Mouse (Mus musculus): ENCODE data around the gene Wdr25. TPM values are rescaled to one million over a fixed set of nuclear protein-coding genes. Genes with fewer than 3 reads are reported as not detected.

Wdr25 gene
- polyA plus RNA-seq, 1 experiment from 2014 or later: 10.4 TPM

DNA sequence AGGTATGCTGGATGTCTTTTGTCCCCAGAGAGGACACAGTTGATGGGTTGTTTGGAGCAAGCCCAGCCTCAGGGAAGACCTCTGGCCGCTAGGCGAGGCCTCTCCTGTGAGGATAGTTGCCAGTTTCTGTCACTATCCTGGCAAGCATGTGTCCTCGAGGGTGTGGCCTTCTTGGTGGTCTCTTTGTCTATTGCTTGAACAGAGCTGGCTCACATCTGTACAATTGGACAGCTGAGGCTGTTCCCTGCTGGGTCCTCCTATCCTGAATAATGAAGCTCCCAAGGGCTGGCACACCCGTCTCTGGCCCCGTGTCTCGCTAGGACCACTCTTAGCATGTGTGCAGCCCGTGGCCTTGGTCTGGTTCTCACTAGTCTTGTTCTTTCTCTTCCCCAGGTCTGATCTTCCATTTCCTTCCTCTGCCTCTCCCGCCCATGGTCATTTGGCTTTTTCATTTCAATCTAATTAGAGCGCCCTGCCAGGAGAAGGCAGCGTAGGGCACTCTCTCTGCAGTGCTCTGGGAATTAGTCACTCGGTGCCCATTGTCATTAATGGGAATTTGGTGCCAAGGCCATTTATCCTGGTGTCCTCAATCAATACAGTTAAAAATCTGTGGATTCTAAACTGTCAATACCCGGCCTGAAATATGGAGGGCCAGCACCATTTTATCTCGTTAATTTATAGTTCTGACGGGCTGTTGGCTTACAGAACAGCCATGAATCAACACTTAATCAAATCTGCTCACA is 88.7 kb downstream of the Wdr25 start:
- 81% methylated on average over 14 of the region's 14 CpGs for WGBS
- no peak for DNase-seq (ENCODE audit: low spot score)
- H3K27ac ChIP-seq: peak overlapping the region; percentile 69
- no peaks in the 10 kb centered on the region for H3K9me3 ChIP-seq
- H3K36me3 ChIP-seq: no peaks in the 10 kb centered on the region
- H3K4me1 ChIP-seq (replicated peaks): peaks cover 68% of the 10 kb centered on the region
- 0 out of 2 replicates have a peak, but pooled peaks cover 8% of the 10 kb centered on the region for H3K27me3 ChIP-seq (ENCODE audit: insufficient read depth, poor library complexity, severe bottlenecking)
- no peak overlapping the region for H3K4me3 ChIP-seq

DNA sequence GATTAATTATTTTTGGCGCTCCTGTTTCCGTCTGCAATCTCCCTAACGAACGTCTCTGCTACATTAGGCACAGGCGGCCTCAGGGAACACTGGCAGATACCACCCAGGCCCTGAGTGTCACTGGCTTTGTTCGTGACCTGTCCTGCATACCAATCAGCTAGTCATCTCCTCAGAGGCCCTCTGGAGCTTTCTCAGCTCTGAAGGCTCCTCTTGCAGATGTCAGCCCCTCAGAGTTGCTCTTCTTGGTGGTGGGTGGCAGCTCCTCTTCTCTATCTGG is 89.2 kb downstream of the Wdr25 start:
- no peaks in the 10 kb centered on the region for H3K36me3 ChIP-seq
- no peak overlapping the region for H3K4me3 ChIP-seq
- 0 out of 2 replicates have a peak, but pooled peaks cover 8% of the 10 kb centered on the region for H3K27me3 ChIP-seq (ENCODE audit: insufficient read depth, poor library complexity, severe bottlenecking)
- peaks cover 63% of the 10 kb centered on the region for H3K4me1 ChIP-seq (replicated peaks)
- H3K27ac ChIP-seq: peak overlapping the region; percentile 69
- H3K9me3 ChIP-seq: no peaks in the 10 kb centered on the region
- no peak for DNase-seq (ENCODE audit: low spot score)
- 79% methylated on average over 6 of the region's 6 CpGs for WGBS

DNA sequence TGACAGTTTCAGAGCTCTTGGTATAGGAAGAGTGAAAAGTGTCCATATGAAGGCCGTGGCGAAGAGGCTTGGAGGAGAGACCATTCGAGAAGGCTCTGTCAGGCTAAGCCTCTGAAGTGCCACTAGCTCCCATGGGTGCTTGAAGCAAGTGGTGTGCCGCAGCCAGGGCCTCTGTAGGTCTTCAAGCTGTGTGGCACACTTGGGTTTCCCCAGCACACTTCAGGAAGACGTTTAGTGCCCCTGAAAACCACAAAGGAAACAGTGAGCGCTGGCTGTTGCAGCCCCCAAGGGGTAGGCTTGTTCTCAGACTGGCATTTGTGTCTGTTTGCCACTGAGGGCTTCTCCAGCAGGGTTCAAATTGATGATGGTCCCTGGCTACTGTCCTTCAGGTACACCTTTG is 90.1 kb downstream of the Wdr25 start:
- WGBS: 85% methylated on average over 6 of the region's 6 CpGs
- Histone ChIP-seq H3K27me3 (ENCODE audit: insufficient read depth, poor library complexity, severe bottlenecking) (0 out of 2 replicates have a peak, but pooled peaks cover 8% of the 10 kb centered on the region), H3K9me3 (no peaks in the 10 kb centered on the region)

DNA sequence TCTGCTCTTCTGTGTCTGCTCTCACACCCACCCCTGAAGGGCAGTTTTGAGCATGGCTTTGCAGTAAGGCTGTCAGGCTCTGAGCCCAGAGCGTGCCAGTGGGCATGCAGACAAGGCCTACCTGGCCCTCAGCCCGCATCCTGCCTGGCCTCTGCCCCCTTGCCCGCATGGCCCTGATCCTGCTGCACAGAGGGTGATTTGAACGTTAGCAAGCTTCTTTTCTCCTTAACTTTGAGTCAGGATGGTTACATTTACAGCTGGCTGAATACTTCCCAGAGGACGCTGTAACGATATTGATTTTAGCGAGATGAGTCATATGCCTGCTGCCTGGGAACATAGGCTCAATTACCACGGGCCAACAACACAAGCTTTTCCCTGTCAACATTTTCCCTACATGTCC is 91.0 kb downstream of the Wdr25 start:
- no peaks in the 10 kb centered on the region for H3K9me3 ChIP-seq
- H3K4me3 ChIP-seq: no peak overlapping the region
- 0 out of 2 replicates have a peak, but pooled peaks cover 8% of the 10 kb centered on the region for H3K27me3 ChIP-seq (ENCODE audit: insufficient read depth, poor library complexity, severe bottlenecking)
- peaks cover 44% of the 10 kb centered on the region for H3K4me1 ChIP-seq (replicated peaks)
- no peaks in the 10 kb centered on the region for H3K36me3 ChIP-seq
- no peak for DNase-seq (ENCODE audit: low spot score)
- peak overlapping the region; percentile 72 for H3K27ac ChIP-seq
- 69% methylated on average over 8 of the region's 8 CpGs for WGBS

More for the DNA sequence above, 90.1 kb downstream of the Wdr25 start:
- Histone ChIP-seq H3K4me1 (replicated peaks) (peaks cover 54% of the 10 kb centered on the region), H3K36me3 (no peaks in the 10 kb centered on the region), H3K27ac (peak overlapping the region; percentile 72; the same call in 1 of the 2 replicates), H3K4me3 (no peak overlapping the region)
- DNase-seq (ENCODE audit: low spot score): no peak

DNA sequence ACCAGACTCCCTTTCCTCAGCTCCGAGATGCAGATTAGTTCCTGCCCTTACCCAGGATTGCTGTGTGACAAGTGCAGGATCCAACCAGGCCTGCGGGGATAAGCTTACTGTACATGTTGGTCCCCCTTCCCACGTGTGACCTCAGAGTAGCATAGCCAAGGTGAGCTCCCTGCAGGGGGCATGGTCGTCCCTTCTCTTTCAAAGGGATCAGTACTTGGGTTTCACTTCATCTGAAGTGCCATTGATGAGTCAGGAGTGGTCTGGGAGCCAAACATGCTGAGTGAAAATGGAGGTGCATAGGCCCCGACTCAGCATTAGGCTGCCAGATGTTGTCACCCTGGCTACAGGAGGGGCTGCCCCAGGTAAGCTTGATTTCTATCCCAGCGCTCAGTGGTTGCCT is 91.6 kb downstream of the Wdr25 start:
- no peak overlapping the region for H3K4me3 ChIP-seq
- no peaks in the 10 kb centered on the region for H3K9me3 ChIP-seq
- DNase-seq (ENCODE audit: low spot score): no peak
- 0 out of 2 replicates have a peak, but pooled peaks cover 8% of the 10 kb centered on the region for H3K27me3 ChIP-seq (ENCODE audit: insufficient read depth, poor library complexity, severe bottlenecking)
- no peaks in the 10 kb centered on the region for H3K36me3 ChIP-seq
- H3K27ac ChIP-seq: peak overlapping the region; percentile 72
- WGBS: 75% methylated on average over 6 of the region's 6 CpGs
- H3K4me1 ChIP-seq (replicated peaks): peaks cover 39% of the 10 kb centered on the region

DNA sequence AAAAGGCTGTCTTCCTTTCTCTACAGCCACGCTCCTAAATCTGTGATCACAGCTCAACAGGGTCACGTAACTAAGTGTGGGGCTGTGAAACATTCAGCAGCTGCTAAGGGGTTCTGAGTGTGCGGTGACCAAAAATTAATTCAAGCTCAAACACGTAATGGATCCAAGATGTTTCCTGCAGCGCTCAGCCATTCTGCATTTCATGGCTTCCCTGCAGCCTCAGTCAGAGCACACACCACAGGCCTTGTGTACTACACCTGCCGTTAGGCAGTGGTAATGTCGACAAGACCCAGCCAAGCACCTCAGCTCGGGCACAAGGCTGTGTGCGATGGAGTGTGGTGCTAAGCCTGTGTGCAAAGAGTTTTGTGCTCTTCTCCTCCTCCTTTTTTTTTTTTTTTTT is 94.0 kb downstream of the Wdr25 start:
- DNase-seq (ENCODE audit: low spot score): no peak
- Histone ChIP-seq H3K9me3 (no peaks in the 10 kb centered on the region), H3K4me1 (replicated peaks) (peaks cover 22% of the 10 kb centered on the region), H3K4me3 (no peak overlapping the region), H3K36me3 (no peaks in the 10 kb centered on the region), H3K27me3 (ENCODE audit: insufficient read depth, poor library complexity, severe bottlenecking) (no peaks in the 10 kb centered on the region), H3K27ac (no peak overlapping the region)
- 88% methylated on average over 9 of the region's 9 CpGs for WGBS

DNA sequence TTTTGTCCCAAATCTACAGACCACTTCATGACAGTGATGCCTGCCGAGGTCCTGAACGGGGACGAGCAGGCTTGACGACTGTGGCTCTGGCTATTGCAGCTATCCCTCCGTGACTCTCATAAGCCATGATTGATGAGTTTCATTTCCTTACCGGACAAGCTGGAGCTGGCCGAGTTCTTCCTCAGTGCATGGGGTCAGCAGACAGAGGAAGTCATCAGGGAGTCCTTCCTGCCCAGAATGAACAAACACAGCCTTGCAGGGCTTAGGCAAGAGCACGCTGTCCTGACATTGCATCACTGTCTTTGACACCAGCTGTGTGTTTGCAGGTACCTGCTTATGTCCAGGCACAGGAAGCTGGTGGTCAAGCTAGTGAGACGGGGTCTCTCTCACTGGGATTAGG is 97.0 kb downstream of the Wdr25 start:
- peaks cover 4% of the 10 kb centered on the region; the same call in 1 of the 2 replicates for H3K27me3 ChIP-seq (ENCODE audit: insufficient read depth, poor library complexity, severe bottlenecking)
- 69% methylated on average over 9 of the region's 9 CpGs for WGBS
- no peak overlapping the region for H3K4me3 ChIP-seq
- no peaks in the 10 kb centered on the region for H3K36me3 ChIP-seq
- no peaks in the 10 kb centered on the region for H3K9me3 ChIP-seq
- peaks cover 15% of the 10 kb centered on the region for H3K4me1 ChIP-seq (replicated peaks)
- no peak overlapping the region for H3K27ac ChIP-seq
- no peak for DNase-seq (ENCODE audit: low spot score)

DNA sequence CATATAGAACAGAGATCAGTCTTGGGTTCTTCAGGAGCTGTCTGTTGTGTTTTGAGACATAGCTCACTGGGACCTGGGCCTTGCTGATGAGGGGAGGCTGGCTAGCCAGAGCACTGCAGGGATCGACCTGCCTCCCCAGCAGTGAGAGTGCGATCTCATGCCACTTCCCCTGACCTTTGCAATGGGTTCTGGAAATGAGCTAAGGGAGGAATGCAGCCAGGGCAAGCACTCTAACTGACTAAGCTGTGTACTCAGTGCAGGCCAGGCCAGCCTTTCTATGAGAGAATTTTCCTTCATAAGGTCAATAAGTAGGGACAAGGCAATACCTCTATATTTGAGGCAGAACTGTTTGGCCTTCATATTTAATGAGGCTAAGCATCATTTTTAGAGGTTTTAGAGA is 99.6 kb downstream of the Wdr25 start:
- whole genome bisulfite sequencing: 58% methylated on average over 2 of the region's 2 CpGs
- Histone ChIP-seq H3K4me3 (no peak overlapping the region), H3K4me1 (replicated peaks) (peaks cover 38% of the 10 kb centered on the region), H3K36me3 (no peaks in the 10 kb centered on the region), H3K9me3 (no peaks in the 10 kb centered on the region), H3K27me3 (ENCODE audit: insufficient read depth, poor library complexity, severe bottlenecking) (peaks cover 4% of the 10 kb centered on the region; the same call in 1 of the 2 replicates), H3K27ac (no peak overlapping the region)
- no peak for DNase-seq (ENCODE audit: low spot score)

DNA sequence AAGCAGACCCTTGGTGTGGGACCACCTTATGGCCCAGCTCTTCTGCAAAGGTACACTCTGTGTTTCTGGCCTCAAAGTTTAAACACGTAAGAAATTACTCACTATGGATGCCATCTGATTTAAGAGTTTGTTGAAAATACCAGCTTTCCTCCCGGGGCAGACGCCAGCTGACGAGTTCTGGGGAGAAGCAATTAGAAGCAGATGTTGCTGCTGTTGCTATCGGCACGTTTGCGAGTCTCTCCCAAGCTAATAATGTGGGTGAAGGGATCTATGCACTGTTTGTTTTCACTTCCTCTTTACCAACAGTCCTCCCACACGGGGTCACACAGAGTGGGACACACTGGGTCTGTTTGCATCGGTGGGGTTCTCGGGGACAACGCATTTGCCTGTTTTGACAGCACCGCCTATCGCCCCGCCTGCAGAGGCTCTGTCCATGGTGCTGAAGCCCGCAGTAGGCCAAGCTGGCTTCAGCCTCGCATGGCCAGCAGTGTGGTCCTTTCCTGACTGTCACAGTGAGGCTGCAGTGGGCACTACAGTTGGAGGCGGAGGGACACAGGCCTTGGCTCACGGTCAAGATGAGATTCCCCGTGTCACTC is 101.1 kb downstream of the Wdr25 start:
- Histone ChIP-seq H3K4me1 (replicated peaks) (peaks cover 44% of the 10 kb centered on the region), H3K36me3 (no peaks in the 10 kb centered on the region), H3K27me3 (ENCODE audit: insufficient read depth, poor library complexity, severe bottlenecking) (peaks cover 4% of the 10 kb centered on the region; the same call in 1 of the 2 replicates), H3K27ac (0 out of 2 replicates have a peak overlapping the region, but pooled peaks have one; percentile 41), H3K9me3 (no peaks in the 10 kb centered on the region), H3K4me3 (no peak overlapping the region)
- WGBS: 17% methylated on average over 19 of the region's 19 CpGs
- DNase-seq (ENCODE audit: low spot score): peak; percentile 86

DNA sequence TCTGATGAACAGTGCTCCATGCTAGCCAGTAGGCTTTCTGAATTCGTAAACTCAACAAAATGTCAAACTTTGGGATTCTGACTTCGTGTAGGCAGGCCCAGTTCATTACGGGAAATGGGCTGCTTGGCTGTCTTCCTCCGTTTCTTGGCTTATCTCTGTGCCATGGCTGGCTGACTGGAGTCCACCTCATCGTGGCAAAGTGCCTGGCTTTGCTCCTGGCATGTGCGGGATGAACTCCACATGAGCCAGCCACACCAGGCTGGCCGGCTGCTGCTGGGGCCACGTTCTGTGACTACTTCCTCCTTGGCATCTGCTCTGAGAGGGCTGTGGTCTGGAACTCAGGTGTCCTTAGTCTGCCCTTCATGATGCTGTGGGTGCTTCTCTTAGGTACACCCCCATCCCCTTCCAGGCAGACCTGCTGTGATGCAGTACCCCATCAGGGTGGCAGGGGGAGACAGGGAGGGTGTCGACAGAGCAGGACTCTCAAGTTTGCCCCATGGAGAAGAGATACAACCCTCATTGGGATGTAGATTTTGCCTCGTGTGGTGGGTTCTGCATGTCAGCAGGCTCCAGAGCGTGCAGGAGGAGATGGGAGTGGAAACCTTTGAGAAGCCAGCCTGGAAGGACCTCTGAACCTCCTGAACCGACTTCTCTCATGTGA is 102.7 kb downstream of the Wdr25 start:
- 80% methylated on average over 12 of the region's 12 CpGs for WGBS
- no peak for DNase-seq (ENCODE audit: low spot score)
- H3K4me3 ChIP-seq: no peak overlapping the region

DNA sequence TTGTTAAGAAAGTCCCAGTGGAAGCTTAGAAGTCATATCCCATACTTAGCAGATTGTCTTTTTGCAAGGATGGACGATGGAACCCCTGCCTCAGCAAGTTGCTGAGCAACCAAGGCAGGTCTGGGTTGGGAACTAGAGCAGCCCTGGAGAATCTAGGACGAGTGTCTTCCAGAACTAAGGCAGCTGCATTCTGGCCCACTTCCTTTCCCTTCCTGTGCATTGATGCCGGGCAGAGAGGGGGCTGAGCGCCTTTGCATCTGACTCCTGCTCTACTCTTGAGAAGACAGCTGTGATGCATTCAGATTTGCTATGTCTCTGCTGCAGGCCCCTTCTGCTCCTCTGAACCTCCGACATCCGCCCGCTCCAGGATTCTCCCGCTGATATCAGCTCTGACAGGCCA is 103.8 kb downstream of the Wdr25 start:
- no peak for DNase-seq (ENCODE audit: low spot score)
- no peaks in the 10 kb centered on the region for H3K36me3 ChIP-seq
- peaks cover 44% of the 10 kb centered on the region for H3K4me1 ChIP-seq (replicated peaks)
- H3K4me3 ChIP-seq: no peak overlapping the region
- no peak overlapping the region for H3K27ac ChIP-seq
- WGBS: 69% methylated on average over 8 of the region's 8 CpGs
- peaks cover 4% of the 10 kb centered on the region; the same call in 1 of the 2 replicates for H3K27me3 ChIP-seq (ENCODE audit: insufficient read depth, poor library complexity, severe bottlenecking)
- no peaks in the 10 kb centered on the region for H3K9me3 ChIP-seq

More for the DNA sequence above, 102.7 kb downstream of the Wdr25 start:
- peaks cover 4% of the 10 kb centered on the region; the same call in 1 of the 2 replicates for H3K27me3 ChIP-seq (ENCODE audit: insufficient read depth, poor library complexity, severe bottlenecking)
- peaks cover 44% of the 10 kb centered on the region for H3K4me1 ChIP-seq (replicated peaks)
- no peaks in the 10 kb centered on the region for H3K9me3 ChIP-seq
- H3K36me3 ChIP-seq: no peaks in the 10 kb centered on the region
- no peak overlapping the region for H3K27ac ChIP-seq

DNA sequence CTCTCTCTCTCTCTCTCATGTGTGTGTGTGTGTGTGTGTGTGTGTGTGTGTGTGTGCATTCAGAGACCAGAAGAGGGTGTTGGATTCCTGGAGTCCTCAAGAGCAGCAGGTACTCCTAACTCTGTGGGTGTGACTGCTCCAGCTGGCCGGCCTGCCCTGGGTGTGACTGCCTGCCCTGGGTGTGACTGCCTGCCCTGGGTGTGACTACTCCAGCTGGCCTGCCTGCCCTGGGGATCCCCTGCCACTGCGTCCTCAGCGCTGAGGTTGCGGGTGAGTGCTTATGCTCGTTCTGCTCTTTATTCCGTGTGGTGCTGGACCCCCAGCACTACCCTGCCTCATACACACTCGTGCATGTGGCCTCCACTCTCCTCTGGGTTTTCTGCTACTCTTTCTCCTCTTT is 109.5 kb downstream of the Wdr25 start:
- Histone ChIP-seq H3K36me3 (no peaks in the 10 kb centered on the region), H3K4me3 (no peak overlapping the region), H3K27ac (0 out of 2 replicates have a peak overlapping the region, but pooled peaks have one; percentile 40), H3K27me3 (ENCODE audit: insufficient read depth, poor library complexity, severe bottlenecking) (0 out of 2 replicates have a peak, but pooled peaks cover 3% of the 10 kb centered on the region), H3K4me1 (replicated peaks) (peaks cover 33% of the 10 kb centered on the region), H3K9me3 (no peaks in the 10 kb centered on the region)
- no peak for DNase-seq (ENCODE audit: low spot score)
- 76% methylated on average over 7 of the region's 7 CpGs for WGBS

All from hindbrain, embryonic 10.5 days (tissue).